12 mouse cellular contexts compared by ENCODE assay signal in genomic region chr8:70194191-70194590, GRCm38 (mm10). TPM values are rescaled to one million over a fixed set of nuclear protein-coding genes. Genes with fewer than 3 reads are reported as not detected.
"Had no signal": no experiment of that assay in that cellular context is flagged by ENCODE, and none has a peak within 500 bp of the region (broad histone marks: within the 10 kb centered on the region; RNA-seq: fewer than 3 reads in every experiment).

No protein-coding gene starts in this region.

- H3K36me3 ChIP-seq: kidney, embryonic 15.5 days; limb, embryonic 10.5 days; midbrain, embryonic 13.5 days had no signal

- H3K4me3 ChIP-seq: kidney, embryonic 15.5 days; left cerebral cortex, adult 2 months; limb, embryonic 10.5 days; midbrain, embryonic 13.5 days had no signal

- H3K4me1 ChIP-seq: kidney, embryonic 15.5 days; midbrain, embryonic 13.5 days had no signal

- H3K27ac ChIP-seq: kidney, embryonic 15.5 days; left cerebral cortex, adult 2 months; limb, embryonic 10.5 days; liver, embryonic 14.5 days; midbrain, embryonic 13.5 days; stomach, postnatal 0 days had no signal

- H3K9ac ChIP-seq: kidney, embryonic 15.5 days; liver, embryonic 14.5 days; lung, embryonic 14.5 days; midbrain, embryonic 13.5 days had no signal

- H3K27me3 ChIP-seq: kidney, embryonic 15.5 days; midbrain, embryonic 13.5 days had no signal

- DNase-seq: kidney, adult 11 months; kidney, postnatal 14 days; lung, embryonic 14.5 days; thymus, postnatal 4 days had no signal

- ATAC-seq: midbrain, embryonic 13.5 days had no signal

- H3K4me2 ChIP-seq: kidney, embryonic 15.5 days; lung, embryonic 14.5 days; midbrain, embryonic 13.5 days had no signal

- H3K9me3 ChIP-seq: kidney, embryonic 15.5 days; limb, embryonic 10.5 days; midbrain, embryonic 13.5 days had no signal

RNA-seq across cellular contexts. Expression of gene Mef2b, which starts 54.7 kb away (rescaled TPM):
- total RNA-seq: left cerebral cortex, postnatal 14 days; megakaryocyte progenitor cell, adult 5-6 weeks had no signal
